Mouse (Mus musculus): ENCODE results near the gene Rasa3.

DNA sequence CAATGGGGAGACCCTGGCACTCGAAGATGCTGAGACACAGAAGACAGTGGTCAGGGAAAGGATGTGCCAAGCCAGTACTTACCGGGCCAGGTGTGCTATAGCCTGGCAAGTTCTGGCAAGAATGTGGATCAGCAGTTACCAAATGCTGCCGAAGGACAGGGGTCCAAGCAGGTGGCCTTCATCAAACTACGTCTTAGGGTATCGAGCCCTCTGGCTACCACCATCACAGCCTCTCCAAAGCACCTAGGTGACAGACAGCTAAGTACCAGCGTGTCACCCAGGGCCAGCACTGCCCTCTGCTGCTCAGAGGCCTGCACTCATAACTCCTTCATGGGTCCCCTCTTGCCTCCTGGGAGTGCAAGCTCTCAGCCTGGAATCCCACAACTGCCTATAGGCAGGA is 81.5 kb downstream of the Rasa3 start:
- no peak for TF ChIP-seq CTCF (IDR thresholded peaks at IDR 0.05; ENCODE audit: control insufficient read depth, insufficient read depth, insufficient read length)
- TF ChIP-seq MYOD1 (IDR thresholded peaks at IDR 0.05; ENCODE audit: control insufficient read depth, insufficient read length, low read depth), result no peak
- TF ChIP-seq CEBPB (IDR thresholded peaks at IDR 0.05; ENCODE audit: low read depth), result no peak
